Mouse (Mus musculus) right cerebral cortex, postnatal 4 days (tissue): ENCODE data around the gene Gm10424.
"Not testable (repeated sequence)": the region's sequence is repeated elsewhere in the genome, so short reads cannot be mapped to it uniquely, and the experiment has no call there.

Source experiments
- DNase-seq: peaks from one replicate; pipeline ENCODE4 v3.0.0-alpha.2; 2022

Gene Gm10424

GRCm38 (mm10) chr5:95272668-95273067 lies at the start of gene Gm10424:
Gene Gm10424, minus strand, starts transcription at chr5:95272768.
- not testable (repeated sequence) for DNase-seq

- DNase-seq: not testable (repeated sequence)
Measured at GRCm38 (mm10) chr5:95305611-95306010, 33.0 kb upstream of the Gm10424 start, which contains the start of gene Gm3259. Gene Gm3259, plus strand, starts transcription at chr5:95305911.
